Mouse (Mus musculus): Measurements from ENCODE around the gene Clec3b. TPM values are rescaled to one million over a fixed set of nuclear protein-coding genes. Genes with fewer than 3 reads are reported as not detected.
A peak's percentile ranks its signal among the peaks of the same experiment; 100 is the strongest.

Clec3b gene
- polyA plus RNA-seq, 1 experiment from 2014 or later: not detected

GRCm38 (mm10) chr9:123180003-123180402 lies 29.3 kb downstream of the Clec3b start:
- no peaks in the 10 kb centered on the region for H3K9me3 ChIP-seq (replicated peaks)
- no peak overlapping the region for H3K27ac ChIP-seq (replicated peaks)
- WGBS (ENCODE audit: insufficient replicate concordance): 71% methylated on average over 6 of the region's 6 CpGs
- H3K4me3 ChIP-seq (replicated peaks): no peak overlapping the region
- no peaks in the 10 kb centered on the region for H3K36me3 ChIP-seq (replicated peaks)
- H3K27me3 ChIP-seq: no peaks in the 10 kb centered on the region
- no peak overlapping the region for H3K4me2 ChIP-seq
- ATAC-seq (ENCODE audit: insufficient read depth): no peak
- no peak overlapping the region for H3K9ac ChIP-seq
- H3K4me1 ChIP-seq (replicated peaks): no peaks in the 10 kb centered on the region

- Histone ChIP-seq H3K27me3 (no peaks in the 10 kb centered on the region), H3K36me3 (replicated peaks) (no peaks in the 10 kb centered on the region), H3K4me2 (no peak overlapping the region), H3K4me3 (replicated peaks) (no peak overlapping the region), H3K9ac (no peak overlapping the region), H3K27ac (replicated peaks) (no peak overlapping the region), H3K9me3 (replicated peaks) (no peaks in the 10 kb centered on the region), H3K4me1 (replicated peaks) (no peaks in the 10 kb centered on the region)
- 50% methylated on average over 8 of the region's 8 CpGs for WGBS (ENCODE audit: insufficient replicate concordance)
- ATAC-seq (ENCODE audit: insufficient read depth): no peak
These were observed 32.5 kb downstream of the Clec3b start for GRCm38 (mm10) chr9:123183226-123183625.

DNA sequence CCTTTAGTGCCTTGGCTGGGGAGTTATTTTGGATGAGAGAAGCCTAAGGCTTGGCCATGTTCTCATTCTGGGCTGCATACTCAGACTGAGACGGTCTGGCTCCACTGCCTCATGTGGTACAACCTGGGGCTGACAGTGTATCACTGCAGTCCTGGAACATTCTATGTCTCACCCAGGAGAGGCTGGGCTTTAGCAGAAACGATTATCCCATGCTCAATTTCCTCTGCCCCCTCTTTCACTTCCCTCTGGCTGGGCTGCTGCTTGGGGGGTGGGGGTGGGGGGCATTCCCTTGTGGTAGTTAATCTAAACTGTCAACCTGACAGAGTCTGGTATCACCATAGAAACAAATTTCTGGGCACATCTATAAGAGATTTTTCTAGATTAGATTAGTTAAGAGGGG lies 34.8 kb downstream of the Clec3b start:
- H3K27ac ChIP-seq (replicated peaks): no peak overlapping the region
- no peaks in the 10 kb centered on the region for H3K9me3 ChIP-seq (replicated peaks)
- H3K4me1 ChIP-seq (replicated peaks): no peaks in the 10 kb centered on the region
- H3K27me3 ChIP-seq: no peaks in the 10 kb centered on the region
- H3K36me3 ChIP-seq (replicated peaks): no peaks in the 10 kb centered on the region
- 41% methylated on average over 2 of the region's 2 CpGs for WGBS (ENCODE audit: insufficient replicate concordance)
- H3K4me3 ChIP-seq (replicated peaks): no peak overlapping the region
- no peak overlapping the region for H3K9ac ChIP-seq
- ATAC-seq (ENCODE audit: insufficient read depth): no peak
- no peak overlapping the region for H3K4me2 ChIP-seq

GRCm38 (mm10) chr9:123186151-123186550 lies 35.4 kb downstream of the Clec3b start:
- no peaks in the 10 kb centered on the region for H3K9me3 ChIP-seq (replicated peaks)
- no peaks in the 10 kb centered on the region for H3K36me3 ChIP-seq (replicated peaks)
- no peaks in the 10 kb centered on the region for H3K4me1 ChIP-seq (replicated peaks)
- no peak overlapping the region for H3K4me2 ChIP-seq
- no peak overlapping the region for H3K9ac ChIP-seq
- H3K4me3 ChIP-seq (replicated peaks): no peak overlapping the region
- 67% methylated on average over 5 of the region's 5 CpGs for WGBS (ENCODE audit: insufficient replicate concordance)
- H3K27me3 ChIP-seq: no peaks in the 10 kb centered on the region
- H3K27ac ChIP-seq (replicated peaks): no peak overlapping the region
- ATAC-seq (ENCODE audit: insufficient read depth): no peak

DNA sequence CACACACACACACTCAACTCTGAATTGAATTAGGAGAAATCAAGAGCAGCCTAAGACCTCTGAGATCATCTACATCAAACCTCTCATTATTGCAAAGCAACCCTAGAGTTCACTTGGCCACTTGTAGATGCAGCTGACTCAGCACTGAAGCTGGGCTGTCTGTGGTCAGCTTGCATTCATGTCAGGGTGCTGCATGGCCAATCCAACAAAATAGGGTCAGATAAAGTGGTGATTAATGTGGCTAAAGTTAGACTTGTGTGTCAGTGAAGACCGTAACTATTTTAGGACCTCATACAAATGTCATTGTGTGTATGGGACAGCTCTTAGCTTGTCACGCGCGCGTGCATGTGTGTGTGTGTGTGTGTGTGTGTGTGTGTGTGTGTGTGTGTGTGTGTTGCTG lies 36.8 kb downstream of the Clec3b start:
- H3K27ac ChIP-seq (replicated peaks): no peak overlapping the region
- no peak overlapping the region for H3K9ac ChIP-seq
- H3K4me3 ChIP-seq (replicated peaks): no peak overlapping the region
- no peak overlapping the region for H3K4me2 ChIP-seq
- H3K4me1 ChIP-seq (replicated peaks): no peaks in the 10 kb centered on the region
- no peak for ATAC-seq (ENCODE audit: insufficient read depth)
- WGBS (ENCODE audit: insufficient replicate concordance): 80% methylated on average over 5 of the region's 5 CpGs
- H3K27me3 ChIP-seq: no peaks in the 10 kb centered on the region
- no peaks in the 10 kb centered on the region for H3K9me3 ChIP-seq (replicated peaks)
- no peaks in the 10 kb centered on the region for H3K36me3 ChIP-seq (replicated peaks)

DNA sequence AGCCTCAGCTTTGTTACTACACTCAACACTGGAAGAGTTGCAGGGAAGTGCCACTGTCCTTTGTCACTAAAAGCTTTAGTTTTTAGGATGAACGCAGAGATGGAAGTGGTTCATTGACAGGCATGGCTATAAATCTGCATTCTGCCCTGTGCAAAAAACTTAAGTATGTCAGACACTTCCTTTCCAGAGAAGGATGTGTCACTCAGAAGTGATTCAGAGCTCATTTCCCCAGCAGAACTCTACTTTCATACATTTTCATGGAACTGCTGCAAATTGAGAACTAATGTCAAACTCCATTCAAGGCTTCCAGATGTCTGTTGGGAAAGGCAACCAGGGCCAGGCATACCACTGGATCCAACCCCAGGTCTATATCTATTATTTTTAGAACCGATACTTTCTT lies 37.5 kb downstream of the Clec3b start:
- Histone ChIP-seq H3K9me3 (replicated peaks) (no peaks in the 10 kb centered on the region), H3K4me3 (replicated peaks) (no peak overlapping the region), H3K4me1 (replicated peaks) (no peaks in the 10 kb centered on the region), H3K27me3 (no peaks in the 10 kb centered on the region), H3K9ac (no peak overlapping the region), H3K36me3 (replicated peaks) (no peaks in the 10 kb centered on the region), H3K27ac (replicated peaks) (no peak overlapping the region), H3K4me2 (no peak overlapping the region)
- 45% methylated on average over 2 of the region's 2 CpGs for WGBS (ENCODE audit: insufficient replicate concordance)
- no peak for ATAC-seq (ENCODE audit: insufficient read depth)

GRCm38 (mm10) chr9:123200116-123200515 lies 49.4 kb downstream of the Clec3b start:
- Histone ChIP-seq H3K36me3 (replicated peaks) (no peaks in the 10 kb centered on the region), H3K9ac (no peak overlapping the region), H3K27ac (replicated peaks) (no peak overlapping the region), H3K4me3 (replicated peaks) (no peak overlapping the region), H3K9me3 (replicated peaks) (no peaks in the 10 kb centered on the region), H3K27me3 (no peaks in the 10 kb centered on the region), H3K4me1 (replicated peaks) (no peaks in the 10 kb centered on the region), H3K4me2 (no peak overlapping the region)
- no peak for ATAC-seq (ENCODE audit: insufficient read depth)
- WGBS (ENCODE audit: insufficient replicate concordance): 51% methylated on average over 3 of the region's 3 CpGs

DNA sequence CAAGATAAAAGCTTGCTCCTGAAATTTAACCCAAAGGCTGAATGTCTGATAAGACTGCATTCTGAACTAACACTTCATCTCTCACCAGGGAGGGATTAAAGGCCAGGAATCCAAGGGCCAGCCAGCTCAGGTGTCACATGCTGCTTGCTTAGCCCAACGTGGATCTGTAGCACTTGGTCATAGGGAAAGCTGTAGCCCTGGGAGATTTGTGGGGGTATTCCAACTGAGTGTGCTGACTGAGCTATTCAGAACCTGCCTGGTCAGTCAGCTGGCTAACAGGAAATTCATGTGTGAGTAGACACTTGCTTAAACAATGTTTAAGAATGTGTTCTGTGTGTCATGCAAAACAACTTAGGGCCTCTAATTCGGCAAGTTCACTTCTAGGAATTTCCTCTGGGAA lies 55.8 kb downstream of the Clec3b start:
- ATAC-seq (ENCODE audit: insufficient read depth): no peak
- 28% methylated on average over 2 of the region's 2 CpGs for WGBS (ENCODE audit: insufficient replicate concordance)
- Histone ChIP-seq H3K4me1 (replicated peaks) (0 out of 2 replicates have a peak, but pooled peaks cover 3% of the 10 kb centered on the region), H3K4me3 (replicated peaks) (no peak overlapping the region), H3K27me3 (no peaks in the 10 kb centered on the region), H3K27ac (replicated peaks) (no peak overlapping the region), H3K4me2 (no peak overlapping the region), H3K9ac (no peak overlapping the region), H3K9me3 (replicated peaks) (no peaks in the 10 kb centered on the region), H3K36me3 (replicated peaks) (no peaks in the 10 kb centered on the region)

DNA sequence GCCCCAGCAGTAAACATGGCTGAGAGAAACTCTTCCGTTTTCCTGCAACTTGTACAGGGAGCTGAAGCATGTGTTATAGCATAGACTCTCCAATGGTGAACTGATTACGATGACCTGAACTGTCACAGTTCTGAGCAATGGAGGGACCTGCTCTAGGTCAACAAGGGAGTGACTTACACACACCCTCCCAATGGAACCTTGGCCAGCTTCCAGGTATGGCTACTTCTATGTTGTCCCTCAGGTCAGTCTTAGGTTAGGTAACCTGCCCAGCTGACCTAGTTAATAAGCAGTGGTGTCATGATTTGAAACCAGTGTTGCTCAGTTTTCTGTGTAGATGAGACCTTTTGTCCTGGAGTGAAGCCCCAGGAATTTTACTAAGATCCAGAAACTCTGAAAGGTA lies 56.2 kb downstream of the Clec3b start:
- Histone ChIP-seq H3K36me3 (replicated peaks) (no peaks in the 10 kb centered on the region), H3K27ac (replicated peaks) (no peak overlapping the region), H3K4me3 (replicated peaks) (no peak overlapping the region), H3K4me2 (no peak overlapping the region), H3K9me3 (replicated peaks) (no peaks in the 10 kb centered on the region), H3K4me1 (replicated peaks) (0 out of 2 replicates have a peak, but pooled peaks cover 3% of the 10 kb centered on the region), H3K27me3 (no peaks in the 10 kb centered on the region), H3K9ac (no peak overlapping the region)
- ATAC-seq (ENCODE audit: insufficient read depth): peak; percentile 83
- 54% methylated on average over 2 of the region's 2 CpGs for WGBS (ENCODE audit: insufficient replicate concordance)

Other genes with a start within 250 kb of the Clec3b start
- gene Zfp105, start 227.9 kb upstream of the Clec3b start, polyA plus RNA-seq (2015; fragmentation: Nextera tagmentation; extraction: Ambion mirVana): 1.5 and 1.8 TPM in 2 replicates
- gene 1110059G10Rik, start 199.9 kb upstream of the Clec3b start, polyA plus RNA-seq (2015; fragmentation: Nextera tagmentation; extraction: Ambion mirVana): 10.8 and 12.8 TPM in 2 replicates
- gene Kif15, start 199.9 kb upstream of the Clec3b start, polyA plus RNA-seq (2015; fragmentation: Nextera tagmentation; extraction: Ambion mirVana): 30.0 and 30.8 TPM in 2 replicates
- gene Tmem42, start 129.6 kb upstream of the Clec3b start, polyA plus RNA-seq (2015; fragmentation: Nextera tagmentation; extraction: Ambion mirVana): 6.0 TPM in 2 replicates
- 0.12 and 0.21 TPM in 2 replicates for gene Tgm4, start 116.2 kb upstream of the Clec3b start, polyA plus RNA-seq (2015; fragmentation: Nextera tagmentation; extraction: Ambion mirVana)
- gene Zdhhc3, start 37.7 kb upstream of the Clec3b start, polyA plus RNA-seq (2015; fragmentation: Nextera tagmentation; extraction: Ambion mirVana): 30.7 and 31.7 TPM in 2 replicates
- 70.3 and 73.1 TPM in 2 replicates for gene Exosc7, start 37.7 kb upstream of the Clec3b start, polyA plus RNA-seq (2015; fragmentation: Nextera tagmentation; extraction: Ambion mirVana)
- 0.46 and 0.59 TPM in 2 replicates for gene Cdcp1, start 65.1 kb downstream of the Clec3b start, polyA plus RNA-seq (2015; fragmentation: Nextera tagmentation; extraction: Ambion mirVana)
- gene Tmem158, start 109.8 kb downstream of the Clec3b start, polyA plus RNA-seq (2015; fragmentation: Nextera tagmentation; extraction: Ambion mirVana): 2.0 and 2.1 TPM in 2 replicates
- 577 and 617 TPM in 2 replicates for gene Lars2, start 216.0 kb downstream of the Clec3b start, polyA plus RNA-seq (2015; fragmentation: Nextera tagmentation; extraction: Ambion mirVana)